Mouse (Mus musculus) C2C12 (cell line): ENCODE measurements at regions not wholly inside any gene's neighbourhood (a gene's known extent, or its start where the extent isn't known, plus 50 kb on each side); places are given as distances from the start of the nearest gene placed in this dataset.

Experiments
- CTCF ChIP-seq: IDR thresholded peaks from one replicate; pipeline ENCODE4 v1.5.1; 2011; ENCODE audit not compliant: control insufficient read depth, insufficient read depth, insufficient read length
- MAX ChIP-seq: IDR thresholded peaks from one replicate; pipeline ENCODE4 v1.6.1; 2011; ENCODE audit warnings: mild to moderate bottlenecking, control low read depth
- USF1 ChIP-seq: IDR thresholded peaks from one replicate; pipeline ENCODE4 v1.6.1; 2011; ENCODE audit warnings: low read depth, mild to moderate bottlenecking, control low read depth, moderate library complexity

GRCm38 (mm10) chr9:61563017-61563416, 190.9 kb downstream of the Tle3 start:
- TF ChIP-seq CTCF: no peak
- TF ChIP-seq USF1: no peak
- no peak for TF ChIP-seq MAX
